Mouse (Mus musculus) T-helper 17 cell (primary cell): ENCODE data around the gene Sipa1l2.

Source experiments
- in situ Hi-C, 2 experiments: fragments of 300-600 bp; cut with MboI, MseI; formaldehyde crosslinking; loops; 1 replicate in 1 of 2; 2 replicates in 1 of 2; pipeline ENCODE4 v1.15.1; 2025; ENCODE audit warnings: high pct_unique_total_duplicates in 2 of 2

Sipa1l2 gene

GRCm38 (mm10) chr8:125569533-125570365 lies at the start of gene Sipa1l2:
Gene Sipa1l2, minus strand, starts transcription at chr8:125569808.
- in situ Hi-C loops = loop anchor here in 1 of 2 experiments (10.0 kb wide), 3 partner anchors 385 to 1375 kb away; partner anchors contain the start of gene Tomm20

- in situ Hi-C loops = no loop called here
Observed at GRCm38 (mm10) chr8:125618543-125619335, 49.1 kb upstream of the Sipa1l2 start.

GRCm38 (mm10) chr8:125616935-125617334 lies 47.3 kb upstream of the Sipa1l2 start:
- in situ Hi-C loops = no loop called here

- in situ Hi-C loops = no loop called here
Observed at GRCm38 (mm10) chr8:125616039-125616438, 46.4 kb upstream of the Sipa1l2 start.

DNA sequence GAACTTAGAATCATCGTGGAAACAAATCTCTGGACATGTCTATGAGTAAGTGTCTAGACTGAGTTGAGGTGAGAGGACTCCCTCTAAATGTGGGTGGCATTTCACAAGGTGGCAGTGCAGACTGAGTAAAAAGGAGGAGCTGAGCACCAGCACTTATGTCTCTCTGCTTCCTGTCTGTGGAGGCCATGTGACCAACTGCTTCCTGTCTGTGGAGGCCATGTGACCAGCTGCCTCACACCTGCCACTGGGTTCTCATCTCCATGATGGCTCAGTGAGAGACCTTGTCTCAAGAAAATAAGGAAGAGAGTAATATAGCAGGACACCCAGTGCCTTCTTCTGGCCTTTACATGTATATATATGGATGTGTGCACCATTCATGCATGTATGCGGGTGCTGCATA lies 43.9 kb upstream of the Sipa1l2 start:
- in situ Hi-C loops = no loop called here

DNA sequence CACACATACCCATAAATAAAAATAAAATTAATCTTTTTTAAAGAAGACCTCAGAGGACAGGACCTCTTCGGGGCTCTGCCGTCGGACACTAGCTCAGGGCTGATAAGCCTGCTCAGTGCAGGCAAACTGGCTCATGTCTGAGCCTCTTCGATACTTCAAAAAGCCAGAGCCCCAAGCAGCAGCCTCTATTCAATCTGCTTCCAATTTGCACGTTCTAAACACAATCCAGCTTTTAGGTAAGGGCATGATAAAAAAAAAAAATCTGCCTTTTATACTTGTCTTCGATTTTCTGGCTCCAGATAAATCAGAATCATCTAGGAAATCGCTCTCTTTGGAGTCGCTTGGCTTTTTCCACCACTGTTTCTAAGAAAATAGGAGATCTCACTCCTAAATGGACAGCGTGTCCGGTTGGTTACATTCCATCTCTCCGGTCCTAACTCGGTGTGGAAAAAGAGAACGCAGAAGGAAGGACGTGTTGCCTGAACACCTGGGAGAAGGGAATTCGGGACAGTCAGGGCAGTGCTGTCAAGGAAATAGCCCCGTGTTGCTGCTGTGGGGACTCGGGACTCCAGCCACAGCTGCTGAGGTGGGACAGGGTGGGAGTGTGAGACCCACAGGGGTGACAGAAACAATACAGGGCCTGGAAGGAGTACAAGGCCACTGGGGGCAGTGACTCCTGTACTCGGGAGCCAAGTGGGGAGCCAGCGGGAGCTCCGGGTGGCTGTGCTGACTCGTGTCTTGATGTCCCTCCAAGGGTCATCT lies 42.4 kb upstream of the Sipa1l2 start:
- in situ Hi-C loops = no loop called here

GRCm38 (mm10) chr8:125611024-125611798 lies 41.6 kb upstream of the Sipa1l2 start:
- in situ Hi-C loops = no loop called here

GRCm38 (mm10) chr8:125609737-125610136 lies 40.1 kb upstream of the Sipa1l2 start:
- in situ Hi-C loops = no loop called here

DNA sequence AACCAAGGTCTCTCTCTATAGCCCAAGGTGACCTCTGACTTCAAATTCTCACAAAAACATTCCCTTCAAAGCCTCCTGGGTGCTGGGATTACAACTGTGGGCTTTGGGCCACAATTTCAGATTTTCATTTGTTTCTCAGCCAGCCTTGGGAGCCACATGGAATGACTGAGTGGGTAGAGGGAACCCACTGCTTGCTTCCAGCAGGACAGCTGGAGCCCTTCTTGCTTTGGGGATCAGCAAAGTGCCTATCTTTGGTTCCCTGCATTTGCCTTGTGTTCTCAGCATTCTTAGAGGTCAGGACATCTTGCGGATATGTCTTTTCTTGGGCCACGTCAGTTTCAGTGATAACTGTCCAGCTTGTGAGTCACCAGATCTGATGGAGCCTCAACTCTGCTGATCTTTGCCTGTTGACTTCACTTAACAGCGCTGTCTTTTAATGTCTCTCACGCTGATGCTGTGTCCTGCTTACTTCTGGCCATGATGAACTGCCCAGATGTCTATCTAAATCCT lies 38.2 kb upstream of the Sipa1l2 start:
- in situ Hi-C loops = no loop called here

GRCm38 (mm10) chr8:125606937-125607336 lies 37.3 kb upstream of the Sipa1l2 start:
- in situ Hi-C loops = no loop called here

- in situ Hi-C loops = no loop called here
Observed at GRCm38 (mm10) chr8:125604817-125605512, 35.4 kb upstream of the Sipa1l2 start.

GRCm38 (mm10) chr8:125604213-125604816 lies 34.7 kb upstream of the Sipa1l2 start:
- in situ Hi-C loops = no loop called here

DNA sequence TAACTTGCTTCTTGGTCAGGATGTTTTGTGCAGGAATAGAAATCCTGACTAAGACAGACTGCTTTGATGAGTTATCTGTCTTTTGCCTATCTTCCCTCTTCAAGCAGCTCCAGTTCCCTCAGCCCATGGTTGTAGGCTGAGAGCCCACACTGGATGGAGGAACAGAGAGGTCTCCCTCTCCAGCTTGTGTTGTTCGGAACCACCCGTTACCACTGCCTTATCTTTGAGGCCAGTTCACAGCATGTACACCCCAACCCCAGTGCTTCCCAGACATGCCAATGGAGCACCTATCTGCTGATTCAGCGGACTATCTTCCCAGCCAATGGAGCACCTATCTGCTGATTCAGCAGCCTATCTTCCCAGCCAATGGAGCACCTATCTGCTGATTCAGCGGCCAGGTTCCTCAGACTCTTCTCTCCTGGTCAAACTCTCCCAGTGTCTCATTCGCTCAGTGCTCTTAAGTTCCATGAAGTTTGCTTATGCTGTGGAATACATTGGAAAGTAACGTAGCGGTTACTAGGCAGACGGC lies 33.8 kb upstream of the Sipa1l2 start:
- in situ Hi-C loops = no loop called here

GRCm38 (mm10) chr8:125600033-125600686 lies 30.6 kb upstream of the Sipa1l2 start:
- in situ Hi-C loops = no loop called here

DNA sequence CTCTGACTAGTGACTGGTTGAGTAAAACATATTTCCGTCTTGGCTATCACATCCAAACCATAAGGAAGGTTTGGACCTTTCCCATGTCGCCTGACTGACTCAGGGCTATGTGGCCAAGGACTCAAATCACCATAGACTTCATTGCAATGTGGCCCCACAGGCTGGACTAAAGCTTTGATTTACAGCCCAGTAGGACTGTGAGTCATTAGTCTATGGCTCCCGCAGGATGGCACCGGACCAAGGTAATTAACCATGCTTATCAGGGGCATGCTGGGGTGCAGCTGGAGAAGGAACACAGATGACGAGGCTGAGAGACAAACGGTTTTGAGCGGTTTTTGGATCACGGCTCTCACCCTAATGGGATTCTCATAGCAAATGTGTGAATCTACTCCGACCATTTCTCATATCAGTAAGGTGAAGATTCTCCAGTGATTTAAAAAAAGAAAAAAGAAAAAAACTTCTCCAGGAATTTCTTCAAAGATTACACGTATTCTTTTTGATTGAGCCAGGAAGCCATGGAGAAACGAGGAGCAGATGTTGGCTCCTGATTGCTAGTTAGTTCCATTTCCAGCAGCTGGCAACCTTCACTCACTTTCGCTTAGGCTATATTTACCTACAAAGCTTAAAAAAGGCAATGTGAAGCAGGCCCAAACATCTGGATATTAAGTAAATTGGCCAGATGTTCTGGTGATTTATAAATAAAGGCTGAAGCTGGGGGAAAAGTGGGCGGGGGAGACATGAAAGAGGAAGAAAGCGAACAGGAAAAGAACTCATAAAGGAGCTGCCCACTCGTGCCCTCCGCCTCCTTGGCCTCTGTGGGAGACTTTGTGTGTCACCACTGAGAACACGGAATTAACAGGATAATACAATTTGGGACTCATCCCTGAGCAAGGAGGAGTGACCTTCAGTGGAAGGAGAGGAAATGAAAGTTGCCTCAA lies 26.2 kb upstream of the Sipa1l2 start:
- in situ Hi-C loops = no loop called here

DNA sequence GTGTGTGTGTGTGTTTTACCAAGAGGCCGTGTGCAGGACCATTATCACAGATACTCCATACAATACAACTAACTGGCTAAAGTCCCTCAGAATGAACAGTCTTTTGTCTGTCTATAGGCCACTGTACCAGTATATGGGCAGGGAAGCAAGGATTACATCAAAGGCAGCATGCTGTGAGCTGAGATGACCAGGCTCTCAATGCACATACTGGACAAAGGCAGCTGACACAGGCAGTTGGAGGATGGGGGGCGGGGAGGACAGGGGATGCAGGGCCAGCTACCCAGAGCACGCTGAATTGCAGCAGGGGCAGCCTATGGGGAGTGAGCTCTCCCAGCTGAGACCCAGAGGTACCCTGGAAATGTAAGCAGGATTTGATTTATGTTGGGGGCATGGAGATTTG lies 20.8 kb upstream of the Sipa1l2 start:
- in situ Hi-C loops = no loop called here

GRCm38 (mm10) chr8:125586587-125586986 lies 17.0 kb upstream of the Sipa1l2 start:
- in situ Hi-C loops = no loop called here

- in situ Hi-C loops = no loop called here
Observed at GRCm38 (mm10) chr8:125584276-125584675, 14.7 kb upstream of the Sipa1l2 start.
